Mouse (Mus musculus): ENCODE measurements around the gene Setd2. TPM values are rescaled to one million over a fixed set of nuclear protein-coding genes. Genes with fewer than 3 reads are reported as not detected.
A peak's percentile ranks its signal among the peaks of the same experiment; 100 is the strongest.

Gene Setd2
- polyA plus RNA-seq, 1 experiment from 2014 or later: 48.4 TPM

DNA sequence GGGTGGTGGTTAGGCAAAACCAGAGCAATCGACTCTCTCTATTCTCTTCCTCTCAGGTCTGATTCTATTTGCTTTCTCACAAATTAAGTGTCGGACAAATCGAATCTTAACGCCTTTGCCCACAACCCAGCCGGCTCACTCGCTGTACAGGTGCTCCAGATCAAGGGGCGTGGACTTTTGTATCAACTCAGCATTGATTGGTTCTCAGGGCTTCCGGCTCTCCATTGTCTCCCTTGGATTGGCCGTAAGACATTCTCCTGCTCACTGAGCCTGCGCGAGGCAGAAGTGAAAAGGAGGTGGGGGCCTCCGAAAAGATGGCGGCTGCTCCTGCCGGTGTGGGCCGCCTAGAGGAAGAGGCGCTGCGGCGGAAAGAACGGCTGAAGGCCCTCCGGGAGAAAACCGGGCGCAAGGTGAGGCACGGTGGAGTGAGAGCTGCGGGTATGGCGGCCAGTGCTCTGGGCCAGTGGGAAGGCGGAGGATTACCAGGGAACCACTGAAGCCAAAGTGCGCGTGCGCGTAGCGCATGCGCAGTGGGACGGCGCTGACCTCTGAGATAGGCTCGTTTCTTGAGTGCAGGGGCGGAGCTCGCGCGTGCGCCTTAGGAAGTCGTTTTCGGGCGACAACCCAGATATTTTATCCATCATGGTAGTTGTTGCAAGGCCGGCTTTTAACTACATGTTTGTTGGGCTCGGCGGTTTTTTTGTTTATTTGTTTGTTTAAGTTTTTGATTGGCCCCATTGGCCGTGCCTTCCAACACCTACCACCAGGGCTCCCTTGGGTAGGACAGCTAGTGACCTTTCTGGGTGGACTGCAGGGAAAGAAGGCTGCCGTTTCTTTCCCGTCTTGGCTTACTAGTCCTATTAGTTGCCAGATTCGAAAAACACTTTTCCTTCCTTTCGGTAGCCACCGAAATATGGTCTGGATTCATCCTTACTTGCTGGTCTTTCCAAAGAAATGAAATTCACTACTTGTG is 124.1 kb downstream of the Setd2 start, which contains the start of gene Ccdc12:
Gene Ccdc12, plus strand, starts transcription at position 255 of the 973 bp plus-strand sequence.
- peaks cover 13% of the 10 kb centered on the region; the same call in 1 of the 2 replicates for H3K36me3 ChIP-seq (replicated peaks; ENCODE audit: control insufficient read depth, insufficient read depth)
- peak within 1 kb of the TSS; percentile 89 for H3K9ac ChIP-seq
- peak within 1 kb of the TSS; percentile 97 for H3K27ac ChIP-seq
- peaks cover 23% of the 10 kb centered on the region for H3K27me3 ChIP-seq (ENCODE audit: control insufficient read depth, insufficient read depth, low read length)
- WGBS: under 1% methylated on average over 52 of the region's 52 CpGs
- ATAC-seq (ENCODE audit: low FRiP score) (peak; percentile 95), DNase-seq (ENCODE audit: low spot score) (peak; percentile 99)
- no peaks in the 10 kb centered on the region for H3K9me3 ChIP-seq (ENCODE audit: control insufficient read depth, low read length)
- H3K4me1 ChIP-seq (replicated peaks; ENCODE audit: control insufficient read depth, insufficient read depth, low read length): peaks cover 34% of the 10 kb centered on the region
- peak within 1 kb of the TSS; percentile 73 for H3K4me3 ChIP-seq (replicated peaks; ENCODE audit: low read length)
- H3K4me2 ChIP-seq (replicated peaks): peak within 1 kb of the TSS; percentile 69

DNA sequence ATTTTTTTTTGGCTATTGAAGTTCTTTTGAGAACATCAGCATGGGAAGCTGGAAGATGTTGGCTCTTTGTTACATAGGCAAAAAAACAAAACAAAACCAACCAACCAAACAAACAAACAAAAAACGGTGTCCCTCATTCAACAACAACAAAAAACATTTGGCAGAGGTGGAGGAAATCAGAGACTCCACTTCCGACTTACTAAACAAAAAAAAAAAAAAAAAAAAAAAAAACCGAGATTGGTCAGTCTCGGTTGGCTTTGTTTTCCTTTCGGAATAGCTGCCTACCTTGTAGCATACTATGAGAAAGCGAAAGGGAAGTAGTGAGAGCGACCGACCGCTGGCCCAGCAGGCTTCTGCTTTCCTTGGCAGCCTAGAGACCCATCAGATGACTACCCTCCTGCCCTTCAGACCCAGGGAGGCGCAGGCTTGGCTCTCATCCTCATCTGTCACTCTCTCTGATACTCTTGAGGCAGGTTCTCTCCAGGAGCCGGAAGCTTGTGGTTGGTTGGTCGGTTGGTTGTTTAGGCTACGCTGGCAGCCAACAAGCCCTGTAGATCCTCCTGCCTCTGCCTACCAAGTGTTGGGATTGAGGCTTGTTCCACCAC is 125.2 kb downstream of the Setd2 start:
- H3K27ac ChIP-seq: no peak overlapping the region; the same call in 1 of the 2 replicates
- ATAC-seq (ENCODE audit: low FRiP score) (no peak), DNase-seq (ENCODE audit: low spot score) (no peak)
- H3K36me3 ChIP-seq (replicated peaks; ENCODE audit: control insufficient read depth, insufficient read depth): peaks cover 13% of the 10 kb centered on the region; the same call in 1 of the 2 replicates
- H3K4me1 ChIP-seq (replicated peaks; ENCODE audit: control insufficient read depth, insufficient read depth, low read length): peaks cover 30% of the 10 kb centered on the region
- peak overlapping the region; percentile 69 for H3K4me2 ChIP-seq (replicated peaks)
- H3K4me3 ChIP-seq (replicated peaks; ENCODE audit: low read length): peak overlapping the region; percentile 73
- peaks cover 14% of the 10 kb centered on the region for H3K27me3 ChIP-seq (ENCODE audit: control insufficient read depth, insufficient read depth, low read length)
- H3K9me3 ChIP-seq (ENCODE audit: control insufficient read depth, low read length): no peaks in the 10 kb centered on the region
- 78% methylated on average over 13 of the region's 13 CpGs for WGBS
- H3K9ac ChIP-seq: peak overlapping the region; percentile 89

- Histone ChIP-seq H3K9ac (no peak overlapping the region), H3K36me3 (replicated peaks; ENCODE audit: control insufficient read depth, insufficient read depth) (peaks cover 13% of the 10 kb centered on the region; the same call in 1 of the 2 replicates), H3K27me3 (ENCODE audit: control insufficient read depth, insufficient read depth, low read length) (no peaks in the 10 kb centered on the region), H3K4me1 (replicated peaks; ENCODE audit: control insufficient read depth, insufficient read depth, low read length) (peaks cover 18% of the 10 kb centered on the region), H3K4me2 (replicated peaks) (no peak overlapping the region), H3K27ac (no peak overlapping the region), H3K4me3 (replicated peaks; ENCODE audit: low read length) (no peak overlapping the region), H3K9me3 (ENCODE audit: control insufficient read depth, low read length) (no peaks in the 10 kb centered on the region)
- no peak for ATAC-seq (ENCODE audit: low FRiP score)
- WGBS: 93% methylated on average over 12 of the region's 12 CpGs
- no peak for DNase-seq (ENCODE audit: low spot score)
These were observed 127.1 kb downstream of the Setd2 start for GRCm38 (mm10) chr9:110659521-110659920.

- no peak for DNase-seq (ENCODE audit: low spot score)
- Histone ChIP-seq H3K27ac (no peak overlapping the region), H3K4me3 (replicated peaks; ENCODE audit: low read length) (no peak overlapping the region), H3K27me3 (ENCODE audit: control insufficient read depth, insufficient read depth, low read length) (no peaks in the 10 kb centered on the region), H3K4me2 (replicated peaks) (no peak overlapping the region), H3K36me3 (replicated peaks; ENCODE audit: control insufficient read depth, insufficient read depth) (peaks cover 13% of the 10 kb centered on the region; the same call in 1 of the 2 replicates), H3K9me3 (ENCODE audit: control insufficient read depth, low read length) (no peaks in the 10 kb centered on the region), H3K4me1 (replicated peaks; ENCODE audit: control insufficient read depth, insufficient read depth, low read length) (peaks cover 17% of the 10 kb centered on the region), H3K9ac (no peak overlapping the region)
- ATAC-seq (ENCODE audit: low FRiP score): no peak
- 82% methylated on average over 2 of the region's 2 CpGs for WGBS
These were observed 127.8 kb downstream of the Setd2 start for GRCm38 (mm10) chr9:110660208-110660607.

DNA sequence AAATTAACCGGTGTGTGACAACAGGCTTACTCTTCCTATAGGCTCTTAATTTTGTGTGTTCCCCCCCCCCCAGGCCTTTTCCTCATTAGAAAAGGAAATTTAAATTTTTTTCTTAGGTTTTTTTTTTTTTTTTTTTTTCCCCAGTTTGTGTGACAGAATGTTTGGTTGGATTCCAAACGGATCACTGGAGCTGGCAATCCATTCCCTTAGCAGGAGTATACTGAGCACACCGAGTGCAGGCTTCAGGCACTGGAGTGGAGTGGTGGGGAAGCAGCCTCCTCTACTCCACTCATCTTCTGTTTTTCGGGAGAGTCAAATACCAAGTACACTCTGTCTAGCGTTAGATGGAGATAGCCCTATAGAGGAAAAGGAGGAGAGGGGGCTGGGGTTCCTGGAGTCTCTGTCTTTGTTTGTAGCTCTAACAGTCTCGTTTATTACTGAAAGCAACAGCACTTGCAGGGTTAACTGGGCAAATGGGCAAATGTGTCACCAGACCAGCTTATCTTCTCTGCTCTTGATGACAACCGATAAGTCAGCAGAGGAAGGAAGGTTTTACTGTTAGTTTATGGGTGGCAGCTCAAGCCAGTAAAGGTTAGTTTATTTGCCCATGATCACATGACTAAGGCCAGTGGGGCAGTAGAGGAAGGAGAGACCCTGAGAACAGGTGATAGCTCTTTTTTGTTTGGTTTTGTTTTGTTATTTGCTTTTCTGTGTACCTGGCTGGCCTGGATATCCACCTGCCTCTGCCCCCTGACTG is 128.6 kb downstream of the Setd2 start:
- 92% methylated on average over 7 of the region's 7 CpGs for WGBS
- Histone ChIP-seq H3K36me3 (replicated peaks; ENCODE audit: control insufficient read depth, insufficient read depth) (peaks cover 13% of the 10 kb centered on the region; the same call in 1 of the 2 replicates), H3K27ac (no peak overlapping the region), H3K27me3 (ENCODE audit: control insufficient read depth, insufficient read depth, low read length) (no peaks in the 10 kb centered on the region), H3K9ac (no peak overlapping the region), H3K4me2 (replicated peaks) (no peak overlapping the region), H3K4me3 (replicated peaks; ENCODE audit: low read length) (no peak overlapping the region), H3K4me1 (replicated peaks; ENCODE audit: control insufficient read depth, insufficient read depth, low read length) (peaks cover 15% of the 10 kb centered on the region), H3K9me3 (ENCODE audit: control insufficient read depth, low read length) (no peaks in the 10 kb centered on the region)
- no peak for ATAC-seq (ENCODE audit: low FRiP score)
- DNase-seq (ENCODE audit: low spot score): no peak

GRCm38 (mm10) chr9:110662844-110663243 is 130.4 kb downstream of the Setd2 start:
- H3K27ac ChIP-seq: no peak overlapping the region
- peaks cover 13% of the 10 kb centered on the region for H3K4me1 ChIP-seq (replicated peaks; ENCODE audit: control insufficient read depth, insufficient read depth, low read length)
- no peak overlapping the region for H3K4me2 ChIP-seq (replicated peaks)
- ATAC-seq (ENCODE audit: low FRiP score) (no peak), DNase-seq (ENCODE audit: low spot score) (no peak)
- 96% methylated on average over 1 of the region's 1 CpGs for WGBS
- no peaks in the 10 kb centered on the region for H3K9me3 ChIP-seq (ENCODE audit: control insufficient read depth, low read length)
- no peak overlapping the region for H3K9ac ChIP-seq
- H3K4me3 ChIP-seq (replicated peaks; ENCODE audit: low read length): no peak overlapping the region
- H3K36me3 ChIP-seq (replicated peaks; ENCODE audit: control insufficient read depth, insufficient read depth): peaks cover 13% of the 10 kb centered on the region; the same call in 1 of the 2 replicates
- no peaks in the 10 kb centered on the region for H3K27me3 ChIP-seq (ENCODE audit: control insufficient read depth, insufficient read depth, low read length)

DNA sequence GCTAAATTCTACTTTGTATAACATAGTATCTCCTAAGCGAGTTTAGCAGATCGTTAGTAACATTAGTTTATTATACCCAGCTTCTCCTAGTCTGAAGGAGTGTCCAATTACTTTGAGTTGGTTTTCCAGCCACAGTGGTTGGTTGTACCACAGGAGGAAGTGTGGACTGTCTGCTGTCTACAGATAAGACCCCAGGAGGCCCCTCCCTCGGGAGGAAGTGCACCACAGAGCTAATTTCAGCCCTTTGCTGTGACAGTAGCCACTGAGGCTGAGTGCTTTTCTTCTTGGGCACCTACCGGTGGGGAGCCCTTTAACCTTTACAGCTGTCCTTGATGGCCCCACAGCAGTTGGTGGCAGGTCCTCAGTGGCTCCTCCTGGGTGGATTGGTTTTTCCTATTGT is 133.5 kb downstream of the Setd2 start:
- ATAC-seq (ENCODE audit: low FRiP score) (no peak), DNase-seq (ENCODE audit: low spot score) (no peak)
- WGBS: 36% methylated on average over 4 of the region's 4 CpGs
- Histone ChIP-seq H3K4me3 (replicated peaks; ENCODE audit: low read length) (no peak overlapping the region), H3K4me1 (replicated peaks; ENCODE audit: control insufficient read depth, insufficient read depth, low read length) (peaks cover 10% of the 10 kb centered on the region), H3K9ac (no peak overlapping the region), H3K27ac (0 out of 2 replicates have a peak overlapping the region, but pooled peaks have one; percentile 14), H3K9me3 (ENCODE audit: control insufficient read depth, low read length) (no peaks in the 10 kb centered on the region), H3K27me3 (ENCODE audit: control insufficient read depth, insufficient read depth, low read length) (no peaks in the 10 kb centered on the region), H3K36me3 (replicated peaks; ENCODE audit: control insufficient read depth, insufficient read depth) (no peaks in the 10 kb centered on the region), H3K4me2 (replicated peaks) (no peak overlapping the region)

DNA sequence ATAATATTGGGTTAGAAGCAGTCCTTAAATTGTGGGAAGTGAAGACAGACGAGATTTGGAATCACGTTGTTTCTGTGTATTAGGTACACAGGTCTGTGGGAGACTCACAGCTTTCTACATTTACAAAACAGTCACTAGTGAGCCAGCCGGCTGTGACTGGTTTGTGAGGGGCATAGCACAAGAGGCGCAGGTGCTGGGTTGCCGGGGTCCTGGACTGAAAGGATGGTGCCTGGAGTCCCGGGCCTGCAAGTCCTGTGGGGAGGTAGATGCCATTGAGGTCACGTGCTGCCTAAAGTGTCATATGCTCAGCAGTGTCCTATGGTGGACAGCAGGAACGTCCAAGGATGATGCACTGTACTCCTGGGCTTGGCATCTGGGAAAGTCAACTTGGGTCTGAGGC is 134.0 kb downstream of the Setd2 start:
- ATAC-seq (ENCODE audit: low FRiP score): no peak
- Histone ChIP-seq H3K4me2 (replicated peaks) (no peak overlapping the region), H3K27ac (no peak overlapping the region), H3K4me3 (replicated peaks; ENCODE audit: low read length) (no peak overlapping the region), H3K9me3 (ENCODE audit: control insufficient read depth, low read length) (no peaks in the 10 kb centered on the region), H3K27me3 (ENCODE audit: control insufficient read depth, insufficient read depth, low read length) (no peaks in the 10 kb centered on the region), H3K4me1 (replicated peaks; ENCODE audit: control insufficient read depth, insufficient read depth, low read length) (peaks cover 10% of the 10 kb centered on the region), H3K36me3 (replicated peaks; ENCODE audit: control insufficient read depth, insufficient read depth) (no peaks in the 10 kb centered on the region), H3K9ac (no peak overlapping the region)
- no peak for DNase-seq (ENCODE audit: low spot score)
- WGBS: 36% methylated on average over 8 of the region's 8 CpGs

Measured in hindbrain, embryonic 14.5 days (tissue).